Mouse (Mus musculus): ENCODE measurements around the gene Ugt1a7c.
"Not testable (repeated sequence)": the region's sequence is repeated elsewhere in the genome, so short reads cannot be mapped to it uniquely, and the experiment has no call there.

Gene Ugt1a7c

DNA sequence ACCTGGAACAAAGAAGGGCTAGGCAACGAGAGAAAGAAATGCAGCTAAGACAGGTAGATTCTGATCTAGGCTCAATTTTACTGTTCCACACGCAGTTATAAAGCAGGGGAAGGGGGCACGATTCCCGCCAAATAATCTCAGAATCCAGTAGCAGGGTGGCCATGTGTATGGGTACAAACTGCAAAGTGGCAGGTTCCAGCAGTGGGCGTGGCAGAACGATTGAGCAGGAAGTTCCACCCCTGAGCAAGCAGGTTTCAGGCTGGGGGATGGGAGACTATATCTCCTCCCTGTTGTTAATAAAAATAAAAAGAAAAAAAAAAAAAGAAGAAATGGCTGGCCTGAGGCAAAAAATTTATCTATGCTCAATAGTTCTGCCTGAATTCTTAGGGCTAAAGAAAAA lies 17.9 kb downstream of the Ugt1a7c start:
- in situ Hi-C loops (cut with MseI, MboI): not testable (repeated sequence)

GRCm38 (mm10) chr1:88120550-88120949 lies 25.7 kb downstream of the Ugt1a7c start:
- in situ Hi-C loops (cut with MseI, MboI): not testable (repeated sequence)

- in situ Hi-C loops (cut with MseI, MboI): not testable (repeated sequence)
Measured at GRCm38 (mm10) chr1:88121521-88121920, 26.7 kb downstream of the Ugt1a7c start.

DNA sequence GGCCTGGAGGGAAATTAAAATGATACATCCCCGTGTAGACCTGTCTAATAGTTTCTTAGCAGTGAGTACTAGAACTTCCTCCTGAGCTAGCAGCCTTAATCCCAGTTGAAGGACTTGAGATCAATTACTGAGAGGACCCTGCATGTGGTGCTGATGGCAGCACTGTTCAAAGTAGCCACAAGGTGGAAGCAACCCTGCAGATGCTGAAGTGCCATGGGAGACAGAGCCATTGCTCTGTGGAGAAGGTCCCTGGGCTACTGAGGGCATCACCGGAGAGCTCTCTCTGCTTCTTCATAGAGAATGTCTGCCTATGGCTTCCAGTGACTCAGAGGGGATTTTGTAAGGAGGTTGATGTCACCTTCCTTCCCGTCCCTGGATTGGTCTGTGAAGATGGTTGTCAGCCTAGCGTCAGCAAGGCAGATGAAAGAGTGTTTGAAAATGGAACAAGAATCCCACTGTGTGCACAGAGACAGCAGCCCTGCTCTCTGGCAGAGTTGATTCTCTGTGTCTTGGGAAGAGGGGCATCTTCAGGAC lies 31.0 kb downstream of the Ugt1a7c start:
- in situ Hi-C loops (cut with MseI, MboI): loop anchor here in 1 of 2 experiments (25.0 kb wide), 1 partner anchor 161 kb away; the partner anchor contains the start of genes Hjurp and Trpm8

DNA sequence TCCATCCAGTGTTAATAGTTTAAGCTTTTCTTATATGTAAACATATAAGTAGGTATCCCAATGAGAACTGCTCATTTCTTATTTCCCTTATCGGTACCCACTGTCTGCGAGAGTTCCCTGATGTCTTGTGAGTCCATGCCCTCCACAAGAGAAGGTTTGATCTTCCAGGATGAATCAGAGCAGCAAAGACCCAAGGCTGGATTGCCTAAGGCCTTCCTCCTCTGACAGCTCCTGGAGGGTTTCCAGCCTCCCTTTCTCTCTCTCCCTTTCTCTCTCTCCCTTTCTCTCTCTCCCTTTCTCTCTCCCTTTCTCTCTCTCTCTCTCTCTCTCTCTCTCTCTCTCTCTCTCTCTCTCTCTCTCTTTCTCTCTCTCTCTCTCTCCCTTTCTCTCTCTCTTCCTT lies 34.2 kb downstream of the Ugt1a7c start:
- in situ Hi-C loops (cut with MseI, MboI): loop anchor here in 1 of 2 experiments (25.0 kb wide), 1 partner anchor 158 kb away; the partner anchor contains the start of genes Hjurp and Trpm8

GRCm38 (mm10) chr1:88130223-88130622 lies 35.4 kb downstream of the Ugt1a7c start:
- in situ Hi-C loops (cut with MseI, MboI): loop anchor here in 1 of 2 experiments (25.0 kb wide), 1 partner anchor 157 kb away; the partner anchor contains the start of genes Hjurp and Trpm8

DNA sequence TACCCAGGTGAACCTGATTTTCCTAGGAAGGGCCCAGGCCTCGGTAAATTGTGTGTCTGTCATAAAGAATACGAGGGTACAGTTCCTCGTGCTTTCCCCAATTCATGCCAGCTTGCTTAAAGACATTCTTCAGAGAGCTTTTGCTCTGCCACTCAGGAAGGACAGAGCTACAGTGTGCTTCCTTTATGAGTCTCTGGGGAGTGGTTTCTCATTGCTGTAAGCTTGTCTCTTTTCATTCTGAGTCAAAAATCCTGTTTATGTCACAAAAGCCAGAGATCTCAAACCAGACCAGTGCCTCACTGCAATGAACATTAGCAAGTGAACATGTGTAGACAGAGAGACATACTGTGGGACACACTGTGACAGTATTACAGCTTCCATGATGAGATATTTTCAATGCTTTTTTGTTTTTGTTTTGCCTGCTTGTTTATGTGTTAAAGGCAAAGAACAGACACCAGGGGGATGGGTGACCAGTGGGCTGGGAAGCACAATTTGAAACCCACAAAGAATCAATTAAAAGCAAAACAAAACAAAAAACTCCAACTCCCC lies 39.1 kb downstream of the Ugt1a7c start:
- in situ Hi-C loops (cut with MseI, MboI): loop anchor here in 1 of 2 experiments (25.0 kb wide), 1 partner anchor 153 kb away; the partner anchor contains the start of genes Hjurp and Trpm8

- in situ Hi-C loops (cut with MseI, MboI): loop anchor here in 1 of 2 experiments (25.0 kb wide), 1 partner anchor 153 kb away; the partner anchor contains the start of genes Hjurp and Trpm8
Measured at GRCm38 (mm10) chr1:88134457-88135011, 39.7 kb downstream of the Ugt1a7c start, which contains the start of gene Ugt1a6a. Ugt1a6a (plus strand) TSS chr1:88134809.

DNA sequence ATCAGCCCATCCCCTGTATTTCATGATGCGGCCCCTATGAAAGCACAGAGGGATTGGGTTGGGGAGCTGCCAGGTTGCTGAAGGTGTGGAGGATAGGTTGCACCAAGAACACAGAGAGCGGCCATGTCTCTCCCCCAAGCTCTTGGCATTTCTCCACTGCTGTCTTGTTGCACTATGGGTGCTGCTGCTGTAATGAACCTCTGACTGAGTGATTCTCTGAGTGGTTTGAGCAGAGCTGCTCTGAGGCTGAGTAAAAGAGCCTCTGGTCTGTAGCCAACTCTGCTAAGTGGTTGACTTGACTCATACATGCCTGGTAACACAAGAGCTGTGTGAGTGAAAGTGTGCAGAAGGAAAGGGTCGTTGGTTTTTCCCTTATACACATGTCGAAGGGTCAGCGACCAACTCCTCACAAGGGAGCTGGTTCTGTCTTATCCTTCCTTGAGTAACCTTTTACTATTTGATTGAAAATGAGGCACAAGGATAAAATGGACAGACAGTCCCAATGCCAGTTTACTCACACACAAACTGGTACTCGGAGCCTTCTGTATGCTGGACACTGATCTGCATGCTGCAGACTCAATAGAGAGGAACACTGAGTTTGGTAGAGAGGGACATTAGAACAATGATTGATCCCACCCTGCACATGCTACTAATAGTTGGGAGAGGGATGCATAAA lies 40.5 kb downstream of the Ugt1a7c start:
- in situ Hi-C loops (cut with MseI, MboI): loop anchor here in 1 of 2 experiments (25.0 kb wide), 1 partner anchor 152 kb away; the partner anchor contains the start of genes Hjurp and Trpm8

DNA sequence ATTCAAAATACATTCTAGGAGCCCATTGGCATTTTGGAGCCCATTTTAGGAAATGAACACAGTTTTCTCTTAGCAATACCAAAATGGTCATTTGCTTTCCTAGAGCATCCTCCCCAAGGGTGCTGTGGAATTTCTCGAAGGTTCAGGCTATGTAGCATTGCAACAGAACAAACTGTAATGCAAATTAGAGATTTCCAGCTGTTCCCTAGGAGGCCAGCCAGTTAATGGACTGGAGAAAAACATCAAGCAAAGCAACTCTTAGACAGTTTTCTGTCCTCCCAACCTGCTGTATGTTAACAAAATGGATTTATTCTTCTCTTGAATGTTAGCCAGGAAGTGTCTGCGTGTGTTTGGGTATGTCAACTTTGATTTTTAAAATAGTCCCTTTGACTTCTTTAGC lies 41.8 kb downstream of the Ugt1a7c start:
- in situ Hi-C loops (cut with MseI, MboI): loop anchor here in 1 of 2 experiments (25.0 kb wide), 1 partner anchor 151 kb away; the partner anchor contains the start of genes Hjurp and Trpm8

DNA sequence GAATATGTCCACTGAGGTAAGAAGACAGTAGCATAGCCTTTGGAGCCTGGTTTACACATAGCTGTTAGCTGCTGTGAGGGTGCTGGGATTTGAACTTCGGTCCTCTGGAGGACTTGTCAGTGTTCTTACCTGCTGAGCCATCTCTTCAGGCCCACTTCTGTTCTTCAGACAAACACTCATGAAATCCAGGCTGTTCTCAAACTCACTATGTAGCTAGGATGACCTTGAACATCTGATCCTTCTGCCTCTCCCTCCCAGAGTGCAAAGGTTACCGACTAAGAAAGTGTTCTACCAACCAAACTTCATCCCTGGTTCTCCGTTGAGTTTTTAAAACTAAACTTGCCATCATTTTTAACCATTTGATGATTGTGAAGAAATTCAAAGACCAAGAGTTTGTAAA lies 42.4 kb downstream of the Ugt1a7c start:
- in situ Hi-C loops (cut with MseI, MboI): loop anchor here in 1 of 2 experiments (25.0 kb wide), 1 partner anchor 150 kb away; the partner anchor contains the start of genes Hjurp and Trpm8

DNA sequence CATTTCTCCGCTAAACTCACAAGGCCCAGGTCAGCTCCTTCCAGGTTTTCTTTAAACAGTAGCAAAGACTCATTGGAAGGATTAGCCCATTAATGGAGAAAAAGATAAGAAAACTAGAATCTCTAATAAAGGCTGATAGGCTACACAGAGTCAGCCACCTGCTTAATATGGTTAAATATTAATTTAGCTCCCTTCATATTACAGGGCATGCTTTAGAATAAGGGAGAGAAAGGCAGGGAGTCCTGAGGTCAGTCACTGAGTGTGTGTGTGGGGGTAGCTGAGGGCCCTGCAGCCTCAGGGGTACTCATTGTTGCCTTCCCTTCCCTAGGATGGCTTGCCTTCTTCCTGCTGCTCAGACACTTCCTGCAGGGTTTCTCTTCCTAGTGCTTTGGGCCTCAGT lies 43.3 kb downstream of the Ugt1a7c start:
- in situ Hi-C loops (cut with MseI, MboI): loop anchor here in 1 of 2 experiments (25.0 kb wide), 1 partner anchor 149 kb away; the partner anchor contains the start of genes Hjurp and Trpm8

DNA sequence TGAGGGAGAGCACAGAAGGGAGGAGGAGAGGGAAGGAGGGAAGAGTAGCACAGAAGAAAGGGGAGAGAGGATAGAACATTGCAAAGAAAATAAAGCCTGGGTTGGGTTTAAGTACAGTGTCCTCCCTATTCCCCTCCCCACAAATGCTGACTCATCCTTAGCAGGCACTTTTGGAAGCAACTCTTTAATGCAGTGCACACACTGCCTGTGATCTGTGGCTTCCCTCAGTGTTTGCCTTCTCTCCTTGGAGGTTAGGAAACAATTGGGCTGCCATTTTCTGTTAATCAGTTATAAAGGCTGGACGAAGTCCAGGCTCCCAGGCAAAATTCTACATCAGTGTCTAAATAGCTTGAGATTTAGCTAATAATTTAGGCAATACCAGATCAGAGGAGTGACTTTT lies 45.6 kb downstream of the Ugt1a7c start:
- in situ Hi-C loops (cut with MseI, MboI): loop anchor here in 1 of 2 experiments (25.0 kb wide), 1 partner anchor 147 kb away; the partner anchor contains the start of genes Hjurp and Trpm8

DNA sequence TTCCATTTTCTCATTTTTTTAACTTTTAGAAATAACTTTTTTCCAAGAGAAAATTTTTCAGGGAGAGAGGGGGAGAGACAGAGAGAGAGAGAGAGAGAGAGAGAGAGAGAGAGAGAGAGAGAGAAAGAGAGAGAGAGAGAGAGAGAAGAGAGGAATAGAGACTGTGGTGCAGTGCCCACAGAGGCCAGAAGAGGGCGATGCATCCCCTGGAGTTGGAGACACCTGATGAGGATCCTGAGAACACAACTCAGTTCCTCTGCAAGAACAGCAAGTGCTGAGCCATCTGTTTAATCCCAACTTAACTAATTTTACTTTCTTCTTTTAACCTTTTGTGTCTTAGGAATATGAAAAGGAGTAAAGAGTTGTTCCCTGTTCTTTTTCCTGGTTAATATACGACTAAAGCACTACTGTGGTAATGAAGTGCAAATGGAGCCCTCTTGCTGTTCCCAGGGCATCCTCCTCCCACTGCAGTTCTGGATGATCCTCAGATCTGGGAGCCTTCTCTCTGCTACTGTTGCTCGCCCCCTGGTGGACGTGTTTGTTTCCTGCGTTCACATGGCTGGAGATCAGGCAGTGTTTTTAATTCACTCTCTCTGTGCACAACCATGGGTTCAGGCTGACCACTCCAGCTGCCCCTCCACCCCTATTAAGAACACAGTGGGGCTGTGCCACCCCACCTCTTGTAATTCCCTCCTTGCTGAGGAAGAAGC lies 49.3 kb downstream of the Ugt1a7c start:
- in situ Hi-C loops (cut with MseI, MboI): loop anchor here in 1 of 2 experiments (25.0 kb wide), 1 partner anchor 143 kb away; the partner anchor contains the start of genes Hjurp and Trpm8

GRCm38 (mm10) chr1:88145278-88145677 lies 50.4 kb downstream of the Ugt1a7c start:
- in situ Hi-C loops (cut with MseI, MboI): loop anchor here in 1 of 2 experiments (25.0 kb wide), 1 partner anchor 142 kb away; the partner anchor contains the start of genes Hjurp and Trpm8

GRCm38 (mm10) chr1:88150133-88150532 lies 55.3 kb downstream of the Ugt1a7c start:
- in situ Hi-C loops (cut with MseI, MboI): loop anchor here in 1 of 2 experiments (5.0 kb wide), 1 partner anchor 137 kb away; no protein-coding TSS in a partner anchor

DNA sequence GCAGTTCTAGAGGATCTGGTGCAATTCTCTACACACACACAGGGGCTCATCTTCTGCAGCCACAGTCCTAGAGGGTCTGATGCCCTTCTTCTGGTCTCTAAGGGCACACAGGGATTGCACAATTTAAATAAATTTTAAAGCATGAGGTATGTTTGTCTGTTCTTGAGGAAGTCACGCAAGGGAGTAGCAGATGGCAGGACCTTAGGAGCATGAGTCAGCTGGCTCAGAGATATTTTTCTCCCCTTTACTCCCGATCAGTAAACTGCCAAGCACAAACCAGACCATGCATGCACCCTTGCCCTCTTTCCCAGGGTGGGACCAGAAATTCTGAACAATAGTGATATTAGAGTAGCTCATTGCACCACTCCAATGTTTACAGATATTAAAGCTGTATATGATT lies 63.6 kb downstream of the Ugt1a7c start:
- in situ Hi-C loops (cut with MseI, MboI): no loop called here

GRCm38 (mm10) chr1:88165711-88166110 lies 70.8 kb downstream of the Ugt1a7c start, which contains the start of gene Ugt1a5:
Ugt1a5 (plus strand) TSS chr1:88166012.
- in situ Hi-C loops (cut with MseI, MboI): no loop called here

DNA sequence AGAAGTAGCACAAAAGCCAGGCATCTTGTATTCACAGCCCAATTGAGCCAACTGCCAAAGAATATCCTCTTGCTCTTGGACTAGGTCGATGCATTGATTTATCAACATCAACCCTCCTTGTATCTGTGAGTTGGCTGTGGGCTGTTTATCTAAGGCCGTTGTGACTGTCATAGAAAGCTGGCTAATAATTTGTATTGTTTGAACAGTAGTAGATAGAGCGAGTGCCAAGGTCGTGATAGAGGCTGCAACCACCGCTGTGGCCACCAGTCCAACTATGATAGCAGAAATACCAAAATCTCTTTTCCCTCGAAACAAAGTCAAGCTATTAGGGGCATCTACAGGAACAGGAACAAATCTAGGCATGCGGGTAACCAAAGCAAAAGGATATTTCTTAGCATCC lies 77.3 kb downstream of the Ugt1a7c start:
- in situ Hi-C loops (cut with MseI, MboI): not testable (repeated sequence)

GRCm38 (mm10) chr1:88179657-88180056 lies 84.8 kb downstream of the Ugt1a7c start:
- in situ Hi-C loops (cut with MseI, MboI): loop anchor here (25.0 kb wide), 2 partner anchors 233 to 642 kb away; partner anchors contain the start of gene Spp2 (in 1 of the 2)
